Mouse (Mus musculus) common myeloid progenitor, adult 5-6 weeks (primary cell): Measurements from ENCODE around the gene Lsg1. TPM values are rescaled to one million over a fixed set of nuclear protein-coding genes. Genes with fewer than 3 reads are reported as not detected.

Experiments used
- ATAC-seq: replicated peaks from 2 replicates; pipeline ENCODE4 v1.8.0; 2016; ENCODE audit warnings: low read depth, mild to moderate bottlenecking, moderate TSS enrichment, inconsistent platforms; ENCODE audit not compliant: poor library complexity, severe bottlenecking
- total RNA-seq: library from RNA; stranded (forward); fragments of 200-1000, 187-1606 nt; gene quantifications from 2 replicates; pipeline ENCODE4 v1.2.3, GENCODE M21; 2017

Lsg1 gene
- total RNA-seq, 1 experiment from 2014 or later = 59.3 TPM

- no peak for ATAC-seq
Observed at GRCm38 (mm10) chr16:30601046-30601832, 13.8 kb upstream of the Lsg1 start.

- no peak for ATAC-seq
Observed at GRCm38 (mm10) chr16:30600431-30601045, 13.1 kb upstream of the Lsg1 start.

GRCm38 (mm10) chr16:30599491-30600268, 12.3 kb upstream of the Lsg1 start, which contains the start of gene Fam43a:
Gene Fam43a (plus strand): TSS chr16:30599723.
- ATAC-seq = peak; percentile 63

GRCm38 (mm10) chr16:30596959-30597681, 9.7 kb upstream of the Lsg1 start:
- peak; percentile 50 for ATAC-seq

- ATAC-seq = no peak
Observed at GRCm38 (mm10) chr16:30595835-30596557, 8.6 kb upstream of the Lsg1 start.

GRCm38 (mm10) chr16:30595356-30595755, 8.0 kb upstream of the Lsg1 start:
- ATAC-seq = no peak

- no peak for ATAC-seq
Observed at GRCm38 (mm10) chr16:30591990-30592389, 4.6 kb upstream of the Lsg1 start.

- ATAC-seq = no peak
Observed at GRCm38 (mm10) chr16:30590264-30591209, 3.1 kb upstream of the Lsg1 start.

- ATAC-seq = no peak
Observed at GRCm38 (mm10) chr16:30586935-30587493, 378 bp downstream of the Lsg1 start.

- ATAC-seq = no peak
Observed at GRCm38 (mm10) chr16:30580765-30581164, 6.6 kb downstream of the Lsg1 start.

GRCm38 (mm10) chr16:30576392-30576791, 11.0 kb downstream of the Lsg1 start:
- ATAC-seq = no peak

- peak; percentile 52; the same call in 1 of the 2 replicates for ATAC-seq
Observed at GRCm38 (mm10) chr16:30575815-30576214, 11.6 kb downstream of the Lsg1 start.

- no peak for ATAC-seq
Observed at GRCm38 (mm10) chr16:30572239-30572638, 15.2 kb downstream of the Lsg1 start.

- peak; percentile 54 for ATAC-seq
Observed at GRCm38 (mm10) chr16:30571378-30571777, 16.0 kb downstream of the Lsg1 start.

GRCm38 (mm10) chr16:30570173-30570572, 17.2 kb downstream of the Lsg1 start:
- no peak for ATAC-seq

GRCm38 (mm10) chr16:30565631-30566030, 21.8 kb downstream of the Lsg1 start:
- ATAC-seq = no peak

- ATAC-seq = no peak
Observed at GRCm38 (mm10) chr16:30560601-30561000, 26.8 kb downstream of the Lsg1 start.
